Mouse (Mus musculus): Measurements from ENCODE around the gene Abcb8. TPM values are rescaled to one million over a fixed set of nuclear protein-coding genes. Genes with fewer than 3 reads are reported as not detected.

Gene Abcb8
- total RNA-seq, 2 experiments from 2014 or later = 46.7 to 51.4 TPM

GRCm38 (mm10) chr5:24420381-24420780 is 26.9 kb downstream of the Abcb8 start:
- DNase-seq (ENCODE audit: low spot score in 2 of 2) = no peak
- intact Hi-C loops (cut with DNase I) = no loop called here

GRCm38 (mm10) chr5:24423129-24424003 is 29.9 kb downstream of the Abcb8 start, which contains the start of the genes Cdk5 and Slc4a2:
TSS of gene Cdk5 (minus strand) at chr5:24423530.
TSS of gene Slc4a2 (plus strand) at chr5:24423837.
- intact Hi-C loops (cut with DNase I) = no loop called here
- DNase-seq (ENCODE audit: low spot score in 2 of 2) = peak; percentile 99 to 100

- peak in 1 of 2 experiments; percentile 30 for DNase-seq (ENCODE audit: low spot score in 2 of 2)
- intact Hi-C loops (cut with DNase I) = no loop called here
These were observed 30.7 kb downstream of the Abcb8 start for GRCm38 (mm10) chr5:24424004-24424781.

- peak; percentile 67 to 73 for DNase-seq (ENCODE audit: low spot score in 2 of 2)
- intact Hi-C loops (cut with DNase I) = no loop called here
These were observed 31.5 kb downstream of the Abcb8 start for GRCm38 (mm10) chr5:24424861-24425411.

DNA sequence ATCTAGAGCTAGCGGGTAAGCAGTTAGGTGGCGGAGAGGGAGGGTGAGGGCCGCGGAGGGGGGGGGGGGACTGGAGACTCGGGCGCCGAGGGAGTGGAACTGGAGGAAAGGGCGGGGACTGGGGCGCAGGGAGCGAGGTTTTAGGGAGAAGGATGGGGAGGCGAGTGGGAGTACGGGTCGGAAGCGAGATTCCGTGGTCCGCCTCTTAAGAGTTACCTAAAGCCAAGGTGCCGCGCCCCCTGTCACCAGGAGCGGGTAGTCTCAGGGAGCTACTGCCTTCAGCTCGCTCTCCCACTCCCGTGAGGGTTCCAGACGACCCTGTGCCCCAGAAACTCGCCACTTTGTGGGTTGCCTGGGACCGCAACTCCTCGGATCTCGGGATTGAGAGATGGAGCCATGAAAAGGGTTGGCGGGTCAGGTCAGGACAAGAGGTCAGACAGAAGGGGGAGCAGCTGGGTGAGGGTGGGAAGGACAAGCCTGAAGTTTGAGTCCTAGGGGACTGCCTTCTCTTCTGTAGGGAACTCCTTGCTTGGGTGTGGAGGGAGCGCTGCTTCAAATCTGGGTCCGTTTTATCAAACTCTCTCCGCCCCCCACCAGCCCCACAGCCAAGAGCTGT is 32.1 kb downstream of the Abcb8 start:
- DNase-seq (ENCODE audit: low spot score in 2 of 2) = no peak
- intact Hi-C loops (cut with DNase I) = no loop called here

GRCm38 (mm10) chr5:24426037-24426432 is 32.6 kb downstream of the Abcb8 start:
- no peak for DNase-seq (ENCODE audit: low spot score in 2 of 2)
- intact Hi-C loops (cut with DNase I) = no loop called here

GRCm38 (mm10) chr5:24426556-24427284 is 33.3 kb downstream of the Abcb8 start:
- no peak for DNase-seq (ENCODE audit: low spot score in 2 of 2)
- intact Hi-C loops (cut with DNase I) = no loop called here

DNA sequence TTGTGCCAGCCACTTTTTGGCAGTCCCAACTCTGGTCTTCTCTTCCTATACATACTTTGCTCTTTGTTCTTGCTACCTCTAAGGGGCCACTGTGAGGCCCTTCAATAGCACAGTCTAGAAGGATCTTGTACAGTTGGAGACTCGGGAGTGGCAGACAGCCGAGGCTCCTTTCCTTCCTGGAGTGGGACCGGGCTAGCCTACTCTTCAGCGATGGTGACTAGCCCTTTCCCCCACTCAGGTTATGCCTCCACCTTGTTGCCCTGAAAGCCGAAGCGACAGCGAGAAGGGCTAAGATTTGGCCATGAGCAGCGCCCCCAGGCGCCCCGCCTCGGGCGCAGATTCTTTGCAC is 33.8 kb downstream of the Abcb8 start:
- intact Hi-C loops (cut with DNase I) = no loop called here
- DNase-seq (ENCODE audit: low spot score in 2 of 2) = no peak

- intact Hi-C loops (cut with DNase I) = no loop called here
These were observed 34.5 kb downstream of the Abcb8 start for GRCm38 (mm10) chr5:24427981-24428402.

DNA sequence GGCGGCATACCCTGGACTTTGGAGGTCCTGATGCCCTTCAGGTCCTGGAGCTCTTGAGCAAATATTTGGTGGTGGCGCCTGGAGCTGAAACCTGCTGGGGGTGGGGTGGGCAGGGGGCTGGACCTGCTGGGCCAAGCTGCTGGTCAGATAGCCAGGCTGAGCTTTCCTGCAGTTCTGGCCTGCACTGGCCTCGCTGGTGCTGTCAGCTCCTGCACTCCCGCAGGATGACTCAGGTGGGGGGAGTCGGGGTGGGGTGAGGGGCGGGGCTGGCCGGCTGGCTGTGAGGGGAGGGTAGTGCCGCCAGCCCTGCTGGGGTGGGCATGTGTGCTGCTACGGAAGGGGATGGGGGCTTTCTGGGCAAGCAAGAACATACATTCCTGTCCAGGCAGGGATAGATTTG is 35.1 kb downstream of the Abcb8 start:
- intact Hi-C loops (cut with DNase I) = no loop called here
- no peak for DNase-seq (ENCODE audit: low spot score in 2 of 2)

More at GRCm38 (mm10) chr5:24427981-24428402, 34.5 kb downstream of the Abcb8 start:
- DNase-seq (ENCODE audit: low spot score in 2 of 2) = no peak

GRCm38 (mm10) chr5:24433993-24434392 is 40.5 kb downstream of the Abcb8 start:
- intact Hi-C loops (cut with DNase I) = no loop called here
- DNase-seq (ENCODE audit: low spot score in 2 of 2) = no peak

DNA sequence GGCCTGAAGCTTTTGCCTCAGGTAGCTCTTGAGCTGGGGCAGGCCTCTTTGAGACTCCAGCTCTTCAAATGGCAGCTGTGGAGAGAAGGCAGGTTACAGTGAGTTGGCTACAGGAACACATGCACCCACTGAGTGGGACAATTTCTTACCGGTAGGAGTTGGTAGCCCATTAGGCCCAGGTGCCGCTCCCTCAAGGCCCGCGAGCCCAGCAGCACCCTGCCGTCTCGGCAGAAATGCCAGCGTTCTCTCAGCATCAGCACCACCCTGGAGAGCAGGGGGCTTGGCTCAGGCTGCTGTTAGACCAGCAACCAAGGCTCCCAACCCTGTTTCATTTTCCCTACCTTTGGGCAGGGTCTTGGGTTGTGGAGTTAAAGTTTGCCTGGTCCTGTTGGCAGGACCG is 47.7 kb downstream of the Abcb8 start:
- DNase-seq (ENCODE audit: low spot score in 2 of 2) = no peak

GRCm38 (mm10) chr5:24442029-24442428 is 48.6 kb downstream of the Abcb8 start:
- intact Hi-C loops (cut with DNase I) = no loop called here
- no peak for DNase-seq (ENCODE audit: low spot score in 2 of 2)

More for the DNA sequence above, 47.7 kb downstream of the Abcb8 start:
- intact Hi-C loops (cut with DNase I) = no loop called here

- DNase-seq (ENCODE audit: low spot score in 2 of 2) = no peak
- intact Hi-C loops (cut with DNase I) = no loop called here
These were observed 49.7 kb downstream of the Abcb8 start for GRCm38 (mm10) chr5:24443204-24443603.

DNA sequence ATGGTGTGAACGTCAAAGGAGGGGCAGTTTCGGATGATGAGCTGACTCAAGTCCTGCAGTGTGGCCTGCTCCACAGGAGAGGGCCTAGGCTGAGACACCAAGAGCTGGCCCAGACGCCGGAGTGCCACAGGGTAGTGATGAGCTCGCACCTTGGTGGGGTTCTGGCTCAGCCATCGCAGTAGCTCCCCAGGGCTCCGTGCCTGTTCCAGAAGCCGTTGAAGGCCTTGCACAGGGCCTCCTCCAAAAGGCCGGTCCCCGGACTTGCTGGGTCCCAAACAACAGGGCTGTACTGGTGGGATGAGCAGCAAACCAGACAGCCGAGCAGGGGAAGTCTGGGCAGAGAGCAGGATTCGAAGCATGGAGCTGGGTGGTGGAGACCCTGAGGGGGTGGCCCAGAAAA is 50.5 kb downstream of the Abcb8 start:
- DNase-seq (ENCODE audit: low spot score in 2 of 2) = no peak
- intact Hi-C loops (cut with DNase I) = no loop called here

DNA sequence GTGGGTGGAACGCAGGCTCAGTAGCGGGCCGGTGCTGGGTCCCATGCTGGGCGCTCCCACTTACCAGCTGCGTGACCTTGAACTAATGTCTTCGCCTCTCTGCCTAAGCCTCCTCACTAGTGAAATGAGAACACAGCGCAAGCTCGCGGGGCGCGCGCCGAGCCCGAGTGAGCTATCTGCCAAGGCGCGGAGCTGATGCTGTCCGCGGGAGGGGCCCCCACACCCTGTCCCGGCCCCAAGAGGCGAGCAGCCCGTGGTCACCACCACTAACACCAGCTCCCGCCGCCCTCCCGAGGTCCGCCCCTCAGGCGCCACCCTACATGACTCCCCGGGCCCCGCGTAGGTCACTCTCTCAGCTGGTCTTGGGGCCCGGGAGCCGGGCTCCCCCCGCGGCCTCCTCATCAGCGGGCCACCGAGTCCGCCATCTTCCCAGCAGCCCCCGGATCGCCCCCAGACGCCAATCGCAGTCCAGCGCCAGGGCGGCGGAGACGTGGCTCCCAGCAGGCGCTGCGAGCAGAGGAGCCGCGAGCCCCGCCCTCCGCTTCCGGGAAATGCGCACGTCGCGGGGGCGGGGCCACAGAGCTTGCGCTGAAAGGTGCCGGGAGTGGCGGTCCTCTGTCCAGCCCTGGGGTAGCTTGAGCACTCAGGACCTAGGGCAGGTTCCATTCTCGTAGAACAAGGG is 51.4 kb downstream of the Abcb8 start, which contains the start of gene Fastk:
Gene Fastk, minus strand, starts transcription at position 542 of the 682 bp plus-strand sequence.
- peak; percentile 91 to 96 for DNase-seq (ENCODE audit: low spot score in 2 of 2)
- intact Hi-C loops (cut with DNase I) = no loop called here

GRCm38 (mm10) chr5:24445428-24446080 is 52.1 kb downstream of the Abcb8 start:
- intact Hi-C loops (cut with DNase I) = no loop called here
- DNase-seq (ENCODE audit: low spot score in 2 of 2) = no peak

DNA sequence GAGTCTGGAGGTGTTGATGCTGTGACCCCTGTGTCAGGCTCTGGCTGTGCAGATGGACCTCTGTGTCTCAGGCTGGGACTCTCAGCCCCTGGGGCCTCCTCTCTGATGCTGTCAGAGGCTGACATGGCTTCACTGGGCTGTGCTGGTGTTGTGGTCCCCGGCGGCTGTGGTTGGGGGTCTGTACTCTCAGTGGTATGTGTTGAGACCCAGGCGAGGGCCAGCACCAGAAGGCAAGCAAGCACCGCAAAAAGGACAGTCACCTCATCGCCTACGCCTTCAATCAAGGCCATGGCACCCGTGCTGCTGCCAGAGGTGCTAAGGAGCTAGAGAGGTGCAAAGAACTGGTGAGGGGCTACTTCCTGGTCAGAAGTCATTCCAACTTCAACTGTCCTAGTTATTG is 53.2 kb downstream of the Abcb8 start:
- intact Hi-C loops (cut with DNase I) = no loop called here

More for the DNA sequence above, 53.2 kb downstream of the Abcb8 start:
- DNase-seq (ENCODE audit: low spot score in 2 of 2) = no peak

Data from left cerebral cortex, postnatal 14 days (tissue).